Mouse (Mus musculus) liver, embryonic 16.5 days (tissue): ENCODE results near the gene Purb. TPM values are rescaled to one million over a fixed set of nuclear protein-coding genes. Genes with fewer than 3 reads are reported as not detected.

Experiments
- ATAC-seq: fragments of 200-750 bp; cut with Nextera tagmentation; 2 replicates; pipeline ENCODE4 v1.8.0; 2017; ENCODE audit warnings: low read depth, mild to moderate bottlenecking, moderate number of reproducible peaks, moderate library complexity
- H3K27ac ChIP-seq: fragments of 300-500 bp; sonication (generic); 2 replicates; pipeline ENCODE4 v1.5.1; 2014; ENCODE audit warnings: mild to moderate bottlenecking, low read length
- H3K27me3 ChIP-seq: fragments of 300-500 bp; sonication (generic); 2 replicates; pipeline ENCODE4 v1.6.1; 2014; ENCODE audit warnings: low read depth, low read length, mixed read lengths; ENCODE audit not compliant: control insufficient read depth, insufficient read depth
- H3K36me3 ChIP-seq: fragments of 300-500 bp; sonication (generic); 2 replicates; pipeline ENCODE4 v1.6.1; 2014; ENCODE audit warnings: mild to moderate bottlenecking; ENCODE audit not compliant: control insufficient read depth, insufficient read depth
- H3K4me1 ChIP-seq: fragments of 300-500 bp; sonication (generic); 2 replicates; pipeline ENCODE4 v1.6.1; 2014; ENCODE audit warnings: low read depth, low read length, mixed read lengths; ENCODE audit not compliant: control insufficient read depth
- H3K4me2 ChIP-seq: fragments of 300-500 bp; sonication (generic); 2 replicates; pipeline ENCODE4 v1.6.1; 2014; ENCODE audit warnings: low read depth, low read length, mixed read lengths
- H3K4me3 ChIP-seq: fragments of 300-500 bp; sonication (generic); 2 replicates; pipeline ENCODE4 v1.5.1; 2014; ENCODE audit warnings: low read depth, mild to moderate bottlenecking, low read length
- H3K9ac ChIP-seq: fragments of 300-500 bp; sonication (generic); 2 replicates; pipeline ENCODE4 v1.6.1; 2014; ENCODE audit warnings: low read depth, low read length
- H3K9me3 ChIP-seq: fragments of 300-500 bp; sonication (generic); replicated peaks from 2 replicates; pipeline ENCODE4 v1.6.1; 2016; ENCODE audit warnings: low read length; ENCODE audit not compliant: control insufficient read depth
- WGBS: fragments of 180-500 bp; shearing (Covaris S2); extraction: QIAGEN DNeasy Blood & Tissue Kit; methylation state at CpG from one replicate; pipeline ENCODE4 v1.1.7; 2014; ENCODE audit not compliant: insufficient replicate concordance; 5-methylcytosine and 5-hydroxymethylcytosine counted together
- polyA plus RNA-seq: library from polyadenylated mRNA; unstranded; fragments of >200 nt; fragmentation: Nextera tagmentation; extraction: Ambion mirVana; gene quantifications from 2 replicates; pipeline ENCODE4 v1.2.1, GENCODE M21; 2015

Gene Purb
- polyA plus RNA-seq: 7.3 TPM in 2 replicates

- 0% methylated on average over 49 of the region's 76 CpGs for WGBS
- no peaks in the 10 kb centered on the region for H3K27me3 ChIP-seq
- ATAC-seq: peak; percentile 94
- peak within 1 kb of the TSS; percentile 99 for H3K9ac ChIP-seq
- no peaks in the 10 kb centered on the region; the same call in 1 of the 2 replicates for H3K36me3 ChIP-seq
- H3K9me3 ChIP-seq: no peaks in the 10 kb centered on the region
- peak within 1 kb of the TSS; percentile 94 for H3K4me2 ChIP-seq
- H3K4me1 ChIP-seq: peaks cover 22% of the 10 kb centered on the region
- peak within 1 kb of the TSS; percentile 96 for H3K27ac ChIP-seq
- H3K4me3 ChIP-seq: peak within 1 kb of the TSS; percentile 91
Measured at GRCm38 (mm10) chr11:6475867-6476484, at the start of gene Purb. Purb (minus strand) TSS chr11:6475917.

DNA sequence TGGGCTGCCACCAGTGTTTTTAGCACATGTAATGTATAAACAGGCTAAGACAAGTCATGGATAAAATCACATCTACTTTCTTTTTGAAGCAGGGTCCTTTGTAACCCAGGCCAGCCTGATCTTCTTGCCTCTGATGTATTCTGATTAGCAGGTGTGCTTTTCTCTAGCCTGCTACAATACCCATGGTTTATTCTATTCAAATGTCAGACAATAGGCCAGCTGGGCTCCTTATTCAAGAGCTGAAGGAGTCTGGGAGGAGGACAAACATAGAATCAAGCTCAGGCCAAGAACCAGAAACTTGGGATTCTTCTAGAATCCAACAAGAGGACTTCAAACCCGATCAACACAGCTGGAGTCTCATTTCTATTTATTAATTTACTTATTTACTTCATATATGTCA lies 49.5 kb upstream of the Purb start:
- no peak overlapping the region for H3K9ac ChIP-seq
- no peaks in the 10 kb centered on the region for H3K27me3 ChIP-seq
- no peak overlapping the region for H3K27ac ChIP-seq
- H3K4me3 ChIP-seq: no peak overlapping the region
- 81% methylated on average over 1 of the region's 1 CpGs for WGBS
- no peaks in the 10 kb centered on the region for H3K9me3 ChIP-seq
- ATAC-seq: no peak
- peaks cover 12% of the 10 kb centered on the region for H3K4me1 ChIP-seq
- H3K36me3 ChIP-seq: peaks cover 18% of the 10 kb centered on the region
- no peak overlapping the region for H3K4me2 ChIP-seq

DNA sequence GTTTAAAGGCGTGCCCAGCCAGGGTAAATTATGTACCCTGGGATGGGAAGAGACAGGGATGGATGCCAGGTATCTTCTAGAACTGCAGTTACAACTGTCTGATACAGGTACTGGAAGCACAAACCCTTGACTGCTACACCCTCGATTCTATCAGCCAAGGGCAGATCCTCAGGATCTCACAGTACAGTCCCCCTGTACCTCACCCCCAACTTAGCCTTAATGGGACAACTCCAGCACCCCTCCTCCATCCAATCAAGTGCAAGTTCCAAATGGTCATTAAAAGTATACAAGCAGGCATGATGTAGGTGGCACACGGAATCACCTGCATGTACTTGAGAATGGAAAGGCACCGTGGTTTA lies 49.1 kb upstream of the Purb start:
- 78% methylated on average over 4 of the region's 4 CpGs for WGBS
- Histone ChIP-seq H3K36me3 (peaks cover 18% of the 10 kb centered on the region), H3K4me1 (peaks cover 12% of the 10 kb centered on the region), H3K9me3 (no peaks in the 10 kb centered on the region), H3K9ac (no peak overlapping the region), H3K27ac (no peak overlapping the region), H3K27me3 (no peaks in the 10 kb centered on the region), H3K4me2 (no peak overlapping the region), H3K4me3 (no peak overlapping the region)
- no peak for ATAC-seq

DNA sequence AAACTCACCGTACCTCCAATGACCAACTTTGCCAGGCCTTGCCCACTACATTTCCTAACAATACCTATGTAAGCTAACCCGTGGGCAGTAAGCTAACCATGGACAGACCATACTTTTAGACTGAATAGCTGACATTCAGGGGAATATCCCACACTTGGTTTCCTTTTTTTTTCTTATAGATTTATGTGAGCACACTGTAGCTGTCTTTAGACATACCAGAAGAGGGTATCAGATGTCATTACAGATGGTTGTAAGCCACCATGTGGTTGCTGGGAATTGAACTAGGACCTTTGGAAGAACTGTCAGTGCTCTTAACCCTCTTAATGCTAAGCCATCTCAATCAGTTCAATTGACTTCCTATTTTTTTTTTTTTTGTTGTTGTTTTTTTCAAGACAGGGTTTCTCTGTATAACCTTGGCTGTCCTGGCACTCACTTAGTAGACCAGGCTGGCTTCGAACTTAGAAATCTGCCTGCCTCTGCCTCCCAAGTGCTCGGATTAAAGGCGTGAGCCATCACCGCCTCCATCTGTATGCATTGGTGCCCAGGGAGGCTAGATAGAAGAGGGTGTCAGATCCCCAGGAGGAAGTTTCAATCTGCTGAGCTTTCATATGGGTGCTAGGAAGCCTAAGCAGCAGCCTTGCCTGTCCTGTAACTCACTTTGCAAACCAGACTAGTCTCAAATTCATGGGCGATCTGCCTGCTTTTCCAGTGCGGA lies 48.6 kb upstream of the Purb start:
- Histone ChIP-seq H3K4me3 (no peak overlapping the region), H3K4me1 (peaks cover 14% of the 10 kb centered on the region), H3K9me3 (no peaks in the 10 kb centered on the region), H3K4me2 (no peak overlapping the region), H3K9ac (no peak overlapping the region), H3K27me3 (no peaks in the 10 kb centered on the region), H3K36me3 (peaks cover 18% of the 10 kb centered on the region), H3K27ac (no peak overlapping the region)
- 72% methylated on average over 8 of the region's 8 CpGs for WGBS
- ATAC-seq: no peak

GRCm38 (mm10) chr11:6523662-6524088 lies 48.0 kb upstream of the Purb start:
- 31% methylated on average over 1 of the region's 1 CpGs for WGBS
- H3K4me2 ChIP-seq: no peak overlapping the region
- ATAC-seq: no peak
- H3K36me3 ChIP-seq: peaks cover 18% of the 10 kb centered on the region
- no peak overlapping the region for H3K4me3 ChIP-seq
- H3K27me3 ChIP-seq: no peaks in the 10 kb centered on the region
- no peak overlapping the region for H3K27ac ChIP-seq
- no peak overlapping the region for H3K9ac ChIP-seq
- H3K4me1 ChIP-seq: peaks cover 9% of the 10 kb centered on the region
- H3K9me3 ChIP-seq: no peaks in the 10 kb centered on the region

DNA sequence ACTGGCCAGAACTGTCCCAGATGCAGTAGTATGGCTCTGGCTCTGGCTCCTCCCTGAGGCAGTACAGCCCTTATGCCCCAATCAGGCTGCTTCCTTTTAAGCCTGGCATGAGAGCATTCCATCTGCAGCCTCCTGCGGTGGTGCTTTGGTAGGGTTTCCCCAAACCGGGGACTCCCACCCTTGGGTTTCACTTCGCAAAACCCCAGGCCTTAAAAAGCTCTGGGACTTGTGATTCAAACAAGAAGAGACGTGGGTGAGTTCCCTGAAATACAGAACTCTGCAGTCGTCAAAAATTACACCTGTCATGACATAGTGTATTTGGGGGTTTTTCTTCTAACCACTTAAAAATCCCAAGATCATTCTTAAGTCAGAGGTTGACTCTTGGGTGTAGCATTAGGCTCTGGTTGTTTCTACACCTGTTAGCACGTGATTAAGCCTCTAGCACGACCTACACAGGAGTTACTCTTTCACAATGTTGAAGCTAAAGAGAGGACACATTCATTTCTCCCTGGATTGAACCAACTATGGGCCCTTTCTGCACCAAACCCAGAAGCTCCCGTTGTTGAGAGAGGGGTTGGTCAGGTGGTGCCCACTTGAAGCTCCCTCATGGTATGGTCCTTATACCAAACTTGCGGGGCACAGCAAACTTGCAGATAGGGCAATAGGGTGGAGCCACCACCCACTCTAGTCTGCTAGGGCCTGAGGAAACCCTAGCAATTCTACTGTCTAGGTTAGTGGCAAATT lies 47.2 kb upstream of the Purb start:
- H3K36me3 ChIP-seq: peaks cover 18% of the 10 kb centered on the region
- no peak overlapping the region for H3K9ac ChIP-seq
- H3K27me3 ChIP-seq: no peaks in the 10 kb centered on the region
- H3K4me1 ChIP-seq: peaks cover 9% of the 10 kb centered on the region
- H3K4me3 ChIP-seq: no peak overlapping the region
- H3K27ac ChIP-seq: no peak overlapping the region
- no peak overlapping the region for H3K4me2 ChIP-seq
- 47% methylated on average over 9 of the region's 9 CpGs for WGBS
- H3K9me3 ChIP-seq: no peaks in the 10 kb centered on the region
- ATAC-seq: no peak

GRCm38 (mm10) chr11:6520507-6521173 lies 44.9 kb upstream of the Purb start, which contains the start of gene Myo1g:
Myo1g (minus strand) TSS chr11:6520965.
- no peaks in the 10 kb centered on the region for H3K9me3 ChIP-seq
- H3K36me3 ChIP-seq: peaks cover 11% of the 10 kb centered on the region
- peak within 1 kb of the TSS; percentile 71 for H3K27ac ChIP-seq
- H3K9ac ChIP-seq: peak within 1 kb of the TSS; percentile 25; the same call in 1 of the 2 replicates
- ATAC-seq: no peak; the same call in 1 of the 2 replicates
- WGBS: 12% methylated on average over 7 of the region's 7 CpGs
- no peaks in the 10 kb centered on the region for H3K27me3 ChIP-seq
- peaks cover 3% of the 10 kb centered on the region; the same call in 1 of the 2 replicates for H3K4me1 ChIP-seq
- H3K4me3 ChIP-seq: peak within 1 kb of the TSS; percentile 42
- peak within 1 kb of the TSS; percentile 8 for H3K4me2 ChIP-seq

DNA sequence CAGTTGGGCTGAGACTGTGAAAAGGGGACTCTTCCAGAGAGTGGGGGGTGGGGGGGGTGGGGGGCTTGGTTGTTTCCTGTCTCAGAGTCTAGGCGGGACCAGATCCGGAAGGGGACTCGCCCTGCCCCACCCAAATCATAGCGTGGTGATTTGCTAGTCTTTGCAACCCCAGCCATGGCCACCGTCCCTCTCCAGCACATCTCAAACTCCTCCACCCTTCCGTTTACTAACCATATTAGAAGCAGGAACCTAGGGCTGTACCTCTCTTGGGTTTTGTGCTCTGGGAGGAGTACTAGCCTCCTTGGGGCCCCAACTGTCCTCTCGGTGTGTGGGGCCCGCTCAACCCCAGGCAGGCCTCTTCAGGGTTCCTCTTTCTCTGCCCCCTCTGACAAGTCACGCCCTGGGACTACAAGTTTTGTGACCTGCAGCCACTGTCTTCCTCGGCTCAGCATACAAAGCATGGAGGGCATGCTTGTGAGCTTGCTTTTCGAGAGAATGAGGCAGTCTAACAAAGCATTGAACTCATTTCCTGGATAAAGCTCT lies 43.8 kb upstream of the Purb start:
- Histone ChIP-seq H3K36me3 (peaks cover under 1% of the 10 kb centered on the region), H3K27ac (peak overlapping the region; percentile 71), H3K4me1 (peaks cover 3% of the 10 kb centered on the region; the same call in 1 of the 2 replicates), H3K4me2 (0 out of 2 replicates have a peak overlapping the region, but pooled peaks have one; percentile 8), H3K4me3 (peak overlapping the region; percentile 42), H3K27me3 (no peaks in the 10 kb centered on the region), H3K9me3 (no peaks in the 10 kb centered on the region), H3K9ac (peak overlapping the region; percentile 25; the same call in 1 of the 2 replicates)
- 12% methylated on average over 11 of the region's 11 CpGs for WGBS
- ATAC-seq: peak; percentile 55
